Mouse (Mus musculus) right cerebral cortex, postnatal 36 days (tissue): ENCODE data around the gene Cela1.
A peak's percentile ranks its signal among the peaks of the same experiment; 100 is the strongest.

Experiments
- DNase-seq, 2 experiments: peaks; one replicate each; pipeline ENCODE4 v3.0.0; 2022; ENCODE audit warnings: low spot score in 2 of 2, mixed read lengths in 1 of 2

Gene Cela1

GRCm38 (mm10) chr15:100670833-100671232 lies 16.9 kb downstream of the Cela1 start:
- no peak for DNase-seq

- no peak for DNase-seq
Measured at GRCm38 (mm10) chr15:100670004-100670403, 17.7 kb downstream of the Cela1 start.

- DNase-seq, result no peak
Measured at GRCm38 (mm10) chr15:100669337-100669736, 18.4 kb downstream of the Cela1 start, which contains the start of gene Bin2. Bin2 (minus strand) TSS chr15:100669553.

- DNase-seq, result no peak
Measured at GRCm38 (mm10) chr15:100667871-100668545, 19.7 kb downstream of the Cela1 start.

GRCm38 (mm10) chr15:100667420-100667819 lies 20.3 kb downstream of the Cela1 start:
- no peak for DNase-seq

- no peak for DNase-seq
Measured at GRCm38 (mm10) chr15:100666851-100667250, 20.9 kb downstream of the Cela1 start.

- no peak for DNase-seq
Measured at GRCm38 (mm10) chr15:100666219-100666696, 21.5 kb downstream of the Cela1 start.

GRCm38 (mm10) chr15:100665411-100666218 lies 22.1 kb downstream of the Cela1 start:
- no peak for DNase-seq

GRCm38 (mm10) chr15:100664813-100665274 lies 22.9 kb downstream of the Cela1 start:
- DNase-seq, result no peak

GRCm38 (mm10) chr15:100660805-100661204 lies 26.9 kb downstream of the Cela1 start:
- DNase-seq, result no peak

- peak in 1 of 2 experiments; percentile 32 for DNase-seq
Measured at GRCm38 (mm10) chr15:100660306-100660705, 27.4 kb downstream of the Cela1 start.

GRCm38 (mm10) chr15:100655201-100655600 lies 32.5 kb downstream of the Cela1 start:
- DNase-seq, result no peak

GRCm38 (mm10) chr15:100654271-100654670 lies 33.5 kb downstream of the Cela1 start:
- no peak for DNase-seq

GRCm38 (mm10) chr15:100651610-100652009 lies 36.1 kb downstream of the Cela1 start:
- DNase-seq, result no peak

GRCm38 (mm10) chr15:100650111-100650510 lies 37.6 kb downstream of the Cela1 start:
- DNase-seq, result no peak

- DNase-seq, result no peak
Measured at GRCm38 (mm10) chr15:100646161-100646560, 41.6 kb downstream of the Cela1 start.

GRCm38 (mm10) chr15:100642451-100642850 lies 45.3 kb downstream of the Cela1 start:
- DNase-seq, result no peak

GRCm38 (mm10) chr15:100641226-100641810 lies 46.4 kb downstream of the Cela1 start:
- DNase-seq, result no peak

GRCm38 (mm10) chr15:100639972-100640750 lies 47.6 kb downstream of the Cela1 start:
- no peak for DNase-seq

GRCm38 (mm10) chr15:100637661-100638060 lies 50.1 kb downstream of the Cela1 start:
- no peak for DNase-seq

- no peak for DNase-seq
Measured at GRCm38 (mm10) chr15:100636700-100637501, 50.8 kb downstream of the Cela1 start, which contains the start of gene Smagp. Smagp (minus strand) TSS chr15:100636940.
